Mouse (Mus musculus) stomach, postnatal 0 days (tissue): ENCODE results near the gene Usp29. TPM values are rescaled to one million over a fixed set of nuclear protein-coding genes. Genes with fewer than 3 reads are reported as not detected.
A peak's percentile ranks its signal among the peaks of the same experiment; 100 is the strongest.

Experiments
- ATAC-seq: fragments of 200-750 bp; cut with Nextera tagmentation; 2 replicates; pipeline ENCODE4 v1.8.0; 2017; ENCODE audit not compliant: low FRiP score, low TSS enrichment
- DNase-seq: peaks from one replicate; pipeline ENCODE4 v3.0.0-alpha.2; 2016; ENCODE audit warnings: low spot score
- H3K27ac ChIP-seq: fragments of 300-500 bp; sonication (generic); replicated peaks from 2 replicates; pipeline ENCODE4 v1.5.1; 2014; ENCODE audit warnings: mild to moderate bottlenecking, control low read depth
- H3K27me3 ChIP-seq: fragments of 300-500 bp; sonication (generic); 2 replicates; pipeline ENCODE4 v1.6.1; 2014; ENCODE audit warnings: low read length; ENCODE audit not compliant: control insufficient read depth, insufficient read depth
- H3K36me3 ChIP-seq: fragments of 300-500 bp; sonication (generic); 2 replicates; pipeline ENCODE4 v1.6.1; 2014; ENCODE audit warnings: low read length, mixed read lengths; ENCODE audit not compliant: control insufficient read depth, insufficient read depth
- H3K4me1 ChIP-seq: fragments of 300-500 bp; sonication (generic); replicated peaks from 2 replicates; pipeline ENCODE4 v1.6.1; 2014; ENCODE audit warnings: antibody characterized with exemption; ENCODE audit not compliant: control insufficient read depth, insufficient read depth
- H3K4me2 ChIP-seq: fragments of 300-500 bp; sonication (generic); replicated peaks from 2 replicates; pipeline ENCODE4 v1.6.1; 2014; ENCODE audit warnings: low read depth, mild to moderate bottlenecking, control low read depth, moderate library complexity
- H3K4me3 ChIP-seq: fragments of 300-500 bp; sonication (generic); 2 replicates; pipeline ENCODE4 v1.5.1; 2014; ENCODE audit warnings: low read depth, low read length, control low read depth
- H3K9ac ChIP-seq: fragments of 300-500 bp; sonication (generic); 2 replicates; pipeline ENCODE4 v1.6.1; 2014; ENCODE audit warnings: mild to moderate bottlenecking, low read length, control low read depth, mixed read lengths
- H3K9me3 ChIP-seq: fragments of 300-500 bp; sonication (generic); 2 replicates; pipeline ENCODE4 v1.6.1; 2016; ENCODE audit warnings: low read length; ENCODE audit not compliant: control insufficient read depth
- CTCF ChIP-seq: IDR thresholded peaks from 2 replicates; pipeline ENCODE4 v1.5.1; 2016; ENCODE audit warnings: antibody characterized with exemption, low read depth, mild to moderate bottlenecking, moderate library complexity
- EP300 ChIP-seq: optimal IDR thresholded peaks from 2 replicates; pipeline ENCODE3; 2016; ENCODE audit warnings: antibody characterized with exemption
- WGBS: fragments of 180-500 bp; shearing (Covaris S2); extraction: QIAGEN DNeasy Blood & Tissue Kit; methylation state at CpG from one replicate; pipeline ENCODE4 v1.1.7; 2014; 5-methylcytosine and 5-hydroxymethylcytosine counted together
- polyA plus RNA-seq: library from polyadenylated mRNA; unstranded; fragments of >200 nt; fragmentation: Nextera tagmentation; extraction: Ambion mirVana; gene quantifications from 2 replicates; pipeline ENCODE4 v1.2.1, GENCODE M21; 2015

Gene Usp29
- polyA plus RNA-seq, 1 experiment from 2014 or later: 1.0 TPM

DNA sequence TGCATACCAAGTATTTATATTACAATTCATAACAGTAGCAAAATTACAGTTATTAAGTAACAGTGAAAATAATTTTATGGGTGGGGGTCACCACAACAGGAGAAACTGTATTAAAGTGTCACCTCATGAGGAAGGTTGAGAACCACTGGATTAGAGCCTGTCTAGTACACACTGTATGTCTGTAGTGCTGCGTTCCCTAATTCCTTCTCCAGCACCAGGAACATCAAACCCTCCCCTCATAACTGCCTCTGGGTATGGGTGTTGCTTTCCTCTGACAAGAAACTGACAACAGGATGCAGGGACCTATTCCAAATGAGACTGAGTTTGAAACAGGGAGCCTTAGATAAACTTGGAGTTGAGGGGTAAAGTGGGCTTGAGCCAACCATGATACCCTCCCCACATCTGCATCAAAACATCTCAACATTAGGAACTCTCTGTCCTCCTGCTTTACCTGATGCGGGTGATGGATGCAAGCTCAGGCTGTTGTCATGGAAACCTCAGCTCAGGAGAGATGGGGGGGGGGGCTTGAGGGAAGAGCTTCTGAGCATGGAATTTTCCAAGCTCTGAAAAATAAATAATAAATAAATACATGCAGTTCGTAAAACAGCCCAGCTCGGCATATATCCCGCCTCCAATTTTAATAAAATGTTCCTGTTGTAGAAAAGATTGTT is 86.5 kb downstream of the Usp29 start:
- no peak overlapping the region for H3K9ac ChIP-seq
- DNase-seq (no peak), ATAC-seq (no peak)
- no peaks in the 10 kb centered on the region for H3K36me3 ChIP-seq
- H3K4me3 ChIP-seq: no peak overlapping the region
- H3K4me2 ChIP-seq: no peak overlapping the region
- 84% methylated on average over 5 of the region's 5 CpGs for WGBS
- H3K27me3 ChIP-seq: no peaks in the 10 kb centered on the region
- H3K27ac ChIP-seq: no peak overlapping the region
- TF ChIP-seq EP300: no peak
- H3K4me1 ChIP-seq: no peaks in the 10 kb centered on the region
- no peaks in the 10 kb centered on the region for H3K9me3 ChIP-seq

DNA sequence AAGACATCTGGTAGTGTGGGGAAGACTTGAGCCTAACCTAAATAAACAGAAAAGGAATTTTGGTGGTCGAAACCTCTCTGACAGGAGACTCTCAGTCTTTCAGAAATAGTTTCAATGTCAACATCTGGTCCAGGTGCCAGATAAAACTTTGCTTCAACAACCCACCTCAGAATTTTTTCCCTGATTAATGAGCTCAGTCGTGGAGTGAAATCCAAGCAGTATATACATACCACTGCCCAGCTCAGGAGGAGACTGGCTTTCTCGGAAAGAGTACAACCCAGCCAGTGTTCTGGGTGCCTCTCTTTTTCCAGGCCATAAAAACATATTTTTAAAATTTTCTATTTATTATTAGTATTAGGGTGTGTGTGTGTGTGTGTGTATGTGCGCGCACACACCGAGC is 89.9 kb downstream of the Usp29 start:
- WGBS: 46% methylated on average over 6 of the region's 6 CpGs
- TF ChIP-seq CTCF: no peak
- TF ChIP-seq EP300: no peak
- ATAC-seq (no peak), DNase-seq (no peak)
- no peaks in the 10 kb centered on the region for H3K4me1 ChIP-seq
- no peaks in the 10 kb centered on the region for H3K36me3 ChIP-seq
- H3K9me3 ChIP-seq: no peaks in the 10 kb centered on the region
- no peak overlapping the region for H3K9ac ChIP-seq
- no peaks in the 10 kb centered on the region for H3K27me3 ChIP-seq
- no peak overlapping the region for H3K27ac ChIP-seq
- H3K4me2 ChIP-seq: no peak overlapping the region
- no peak overlapping the region for H3K4me3 ChIP-seq

DNA sequence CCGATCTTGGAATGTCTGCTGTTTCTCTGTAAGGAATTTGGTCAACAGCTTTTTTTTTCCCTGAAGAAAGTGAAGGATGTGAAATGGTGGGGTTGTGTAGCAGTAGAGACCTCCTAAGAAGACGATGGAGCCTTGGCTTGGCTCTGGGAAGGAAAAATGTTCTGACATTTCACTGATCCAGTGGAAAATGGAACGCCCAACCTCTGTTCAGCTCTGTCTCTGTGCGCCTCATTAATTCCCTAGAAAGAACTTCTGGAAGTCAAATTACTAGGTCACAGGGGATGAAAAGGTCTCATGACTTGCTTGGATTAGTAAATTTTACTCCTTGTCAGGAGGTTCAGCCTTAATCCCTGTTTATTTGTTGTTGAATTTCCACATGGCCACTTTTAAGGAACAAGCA is 92.3 kb downstream of the Usp29 start:
- Histone ChIP-seq H3K27me3 (no peaks in the 10 kb centered on the region), H3K9me3 (no peaks in the 10 kb centered on the region), H3K4me2 (no peak overlapping the region), H3K36me3 (no peaks in the 10 kb centered on the region), H3K27ac (peak overlapping the region; percentile 71), H3K4me1 (no peaks in the 10 kb centered on the region), H3K9ac (no peak overlapping the region), H3K4me3 (no peak overlapping the region)
- ATAC-seq (peak; percentile 57; the same call in 1 of the 2 replicates), DNase-seq (no peak)
- TF ChIP-seq CTCF (no peak), EP300 (no peak)
- 44% methylated on average over 4 of the region's 4 CpGs for WGBS

DNA sequence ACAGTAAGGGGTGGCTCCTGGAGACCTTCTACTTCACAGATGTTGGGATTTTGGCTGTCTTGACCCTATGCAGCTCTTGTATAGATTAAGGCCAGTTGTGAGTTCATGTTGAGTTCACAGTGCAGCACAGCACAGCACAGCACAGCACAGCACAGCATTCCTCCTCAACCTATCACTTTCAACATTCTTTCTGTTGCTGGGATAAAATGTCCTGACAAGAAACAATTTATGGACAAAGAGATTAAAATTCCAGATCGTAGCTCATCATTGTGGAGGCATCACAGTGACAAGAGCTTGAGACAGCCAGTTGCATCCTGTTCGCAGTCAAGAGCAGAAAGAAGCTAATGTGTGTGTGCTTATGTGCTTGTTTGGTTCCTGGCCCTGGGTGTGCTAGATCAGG is 93.3 kb downstream of the Usp29 start:
- Histone ChIP-seq H3K27me3 (no peaks in the 10 kb centered on the region), H3K9me3 (no peaks in the 10 kb centered on the region), H3K4me2 (no peak overlapping the region), H3K9ac (no peak overlapping the region), H3K27ac (0 out of 2 replicates have a peak overlapping the region, but pooled peaks have one; percentile 18), H3K36me3 (no peaks in the 10 kb centered on the region), H3K4me3 (no peak overlapping the region), H3K4me1 (no peaks in the 10 kb centered on the region)
- DNase-seq (no peak), ATAC-seq (peak; percentile 71; the same call in 1 of the 2 replicates)
- 43% methylated on average over 2 of the region's 2 CpGs for WGBS
- TF ChIP-seq EP300 (no peak), CTCF (no peak)

DNA sequence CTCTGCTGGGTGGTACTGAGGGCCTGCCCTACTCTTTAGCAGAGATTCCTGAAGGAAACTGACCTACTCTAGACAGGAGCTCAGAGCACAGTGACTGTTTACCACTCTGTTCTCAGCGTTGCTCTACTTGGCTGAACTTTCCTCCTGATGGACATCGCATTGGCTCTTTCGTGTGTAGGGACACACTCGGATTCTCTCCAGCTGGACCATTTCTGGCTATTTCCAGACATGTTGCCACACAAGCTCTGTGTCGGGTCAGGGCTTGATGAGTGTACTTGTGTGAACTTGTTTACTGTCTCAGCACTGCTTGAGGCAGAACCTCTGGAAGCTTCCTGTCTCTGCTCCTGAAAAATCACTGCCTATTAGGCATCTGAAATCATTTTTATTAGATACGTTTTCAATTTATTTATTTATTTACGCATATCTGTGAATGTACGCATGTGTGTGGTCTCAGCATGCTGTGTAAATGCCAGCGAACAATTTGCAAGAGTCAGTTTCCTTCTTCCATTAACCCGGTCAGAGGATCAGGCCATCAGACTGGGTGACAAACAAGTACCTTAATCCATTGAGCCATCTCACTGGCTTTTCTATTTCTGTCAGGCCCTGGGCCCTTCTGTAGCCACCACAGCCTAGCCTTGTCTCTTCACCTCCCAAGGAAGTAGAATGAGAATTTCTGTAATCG is 95.7 kb downstream of the Usp29 start:
- Histone ChIP-seq H3K4me3 (no peak overlapping the region), H3K4me2 (no peak overlapping the region), H3K9ac (no peak overlapping the region), H3K9me3 (no peaks in the 10 kb centered on the region), H3K36me3 (no peaks in the 10 kb centered on the region), H3K27me3 (no peaks in the 10 kb centered on the region), H3K27ac (peak overlapping the region; percentile 36; the same call in 1 of the 2 replicates), H3K4me1 (no peaks in the 10 kb centered on the region)
- ATAC-seq: peak; percentile 80
- no peak for TF ChIP-seq EP300
- no peak for TF ChIP-seq CTCF
- WGBS: 53% methylated on average over 11 of the region's 11 CpGs
- no peak for DNase-seq

DNA sequence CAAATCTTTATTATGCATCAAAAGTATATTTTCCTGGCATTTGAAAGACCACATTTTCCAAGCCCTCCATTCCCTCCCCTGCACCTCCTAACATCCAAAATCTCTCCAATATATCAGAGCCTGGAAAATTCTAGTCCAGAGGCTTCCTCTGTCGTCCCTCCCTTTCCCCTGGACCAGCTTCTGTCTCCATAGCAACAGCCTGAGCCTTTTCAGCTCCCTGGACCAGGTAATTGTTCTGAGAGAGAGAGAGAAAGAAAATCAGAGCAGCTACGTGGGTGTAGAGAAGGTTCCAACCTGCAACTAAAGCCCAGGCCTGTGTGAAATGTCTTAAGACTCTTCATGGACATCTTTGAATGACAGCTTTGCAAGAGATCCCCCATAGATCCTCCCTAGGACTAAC is 98.8 kb downstream of the Usp29 start:
- DNase-seq (no peak), ATAC-seq (no peak)
- no peaks in the 10 kb centered on the region for H3K9me3 ChIP-seq
- no peak overlapping the region for H3K27ac ChIP-seq
- H3K4me1 ChIP-seq: no peaks in the 10 kb centered on the region
- TF ChIP-seq CTCF (no peak), EP300 (no peak)
- no peaks in the 10 kb centered on the region for H3K36me3 ChIP-seq
- H3K4me3 ChIP-seq: no peak overlapping the region
- no peak overlapping the region for H3K9ac ChIP-seq
- no peaks in the 10 kb centered on the region for H3K27me3 ChIP-seq
- no peak overlapping the region for H3K4me2 ChIP-seq
- 33% methylated on average over 2 of the region's 2 CpGs for WGBS
